Mouse (Mus musculus) ES-Bruce4 (cell line): ENCODE results near the gene Tfb2m. TPM values are rescaled to one million over a fixed set of nuclear protein-coding genes. Genes with fewer than 3 reads are reported as not detected.

ENCODE experiments used
- H3K27ac ChIP-seq: 2 replicates; pipeline ENCODE4 v1.5.1; 2012; ENCODE audit warnings: low read length, inconsistent platforms; ENCODE audit not compliant: insufficient read depth
- H3K27me3 ChIP-seq: 2 replicates; pipeline ENCODE4 v1.6.1; 2012; ENCODE audit warnings: mild to moderate bottlenecking, low read length, inconsistent platforms; ENCODE audit not compliant: control insufficient read depth, poor library complexity, insufficient read depth, severe bottlenecking
- H3K36me3 ChIP-seq: 2 replicates; pipeline ENCODE4 v1.6.1; 2012; ENCODE audit warnings: inconsistent platforms, mild to moderate bottlenecking, low read length, moderate library complexity; ENCODE audit not compliant: control insufficient read depth, poor library complexity, insufficient read depth, severe bottlenecking
- H3K4me1 ChIP-seq: one replicate; pipeline ENCODE4 v1.8.1; 2011; ENCODE audit warnings: low read length; ENCODE audit not compliant: control insufficient read depth, insufficient read depth
- H3K4me3 ChIP-seq: 2 replicates; pipeline ENCODE4 v1.5.1; 2011; ENCODE audit warnings: low read depth, mild to moderate bottlenecking, low read length
- H3K9ac ChIP-seq: 2 replicates; pipeline ENCODE4 v1.6.1; 2012; ENCODE audit warnings: low read depth, mild to moderate bottlenecking, inconsistent platforms; ENCODE audit not compliant: poor library complexity, severe bottlenecking
- H3K9me3 ChIP-seq: replicated peaks from 2 replicates; pipeline ENCODE4 v1.6.1; 2012; ENCODE audit warnings: mild to moderate bottlenecking, low read length, inconsistent platforms; ENCODE audit not compliant: control insufficient read depth, poor library complexity, insufficient read depth, severe bottlenecking
- CTCF ChIP-seq: IDR thresholded peaks from one replicate; pipeline ENCODE4 v1.8.1; 2011; ENCODE audit warnings: low read depth, low read length
- EP300 ChIP-seq: IDR thresholded peaks from 2 replicates; pipeline ENCODE4 v1.6.1; 2011; ENCODE audit warnings: low read depth, low read length; ENCODE audit not compliant: insufficient read depth
- POLR2A ChIP-seq: IDR thresholded peaks from one replicate; pipeline ENCODE4 v1.8.1; 2011; ENCODE audit warnings: low read length; ENCODE audit not compliant: insufficient read depth
- polyA plus RNA-seq: library from polyadenylated mRNA; stranded (reverse); fragments of >200 nt; gene quantifications from 2 replicates; pipeline ENCODE4 v1.2.4, GENCODE M21; 2011; ENCODE audit warnings: low read depth; ENCODE audit not compliant: missing spikeins, insufficient read depth, insufficient read length

Tfb2m gene
- polyA plus RNA-seq, 1 experiment, result 26.5 TPM

GRCm38 (mm10) chr1:179578625-179579024 lies 32.6 kb upstream of the Tfb2m start:
- Histone ChIP-seq H3K9ac (no peak overlapping the region), H3K36me3 (no peaks in the 10 kb centered on the region), H3K4me3 (no peak overlapping the region), H3K4me1 (peaks cover 2% of the 10 kb centered on the region), H3K27me3 (no peaks in the 10 kb centered on the region), H3K9me3 (no peaks in the 10 kb centered on the region), H3K27ac (no peak overlapping the region)
- TF ChIP-seq CTCF, result no peak
- TF ChIP-seq EP300, result no peak
- no peak for TF ChIP-seq POLR2A

GRCm38 (mm10) chr1:179573650-179574206 lies 27.7 kb upstream of the Tfb2m start:
- Histone ChIP-seq H3K9ac (no peak overlapping the region), H3K27ac (no peak overlapping the region), H3K36me3 (no peaks in the 10 kb centered on the region), H3K4me3 (no peak overlapping the region), H3K27me3 (no peaks in the 10 kb centered on the region), H3K4me1 (peaks cover 2% of the 10 kb centered on the region), H3K9me3 (no peaks in the 10 kb centered on the region)
- TF ChIP-seq CTCF, result no peak
- no peak for TF ChIP-seq EP300
- no peak for TF ChIP-seq POLR2A

- Histone ChIP-seq H3K9me3 (no peaks in the 10 kb centered on the region), H3K9ac (no peak overlapping the region), H3K27ac (no peak overlapping the region), H3K4me3 (no peak overlapping the region), H3K4me1 (peaks cover 7% of the 10 kb centered on the region), H3K27me3 (no peaks in the 10 kb centered on the region), H3K36me3 (no peaks in the 10 kb centered on the region)
- TF ChIP-seq POLR2A, result no peak
- TF ChIP-seq CTCF, result no peak
Measured at GRCm38 (mm10) chr1:179571686-179572085, 25.6 kb upstream of the Tfb2m start.

- Histone ChIP-seq H3K27me3 (no peaks in the 10 kb centered on the region), H3K27ac (no peak overlapping the region), H3K4me1 (peaks cover 7% of the 10 kb centered on the region), H3K9ac (no peak overlapping the region), H3K4me3 (no peak overlapping the region), H3K36me3 (no peaks in the 10 kb centered on the region), H3K9me3 (no peaks in the 10 kb centered on the region)
- TF ChIP-seq POLR2A, result no peak
- no peak for TF ChIP-seq CTCF
- no peak for TF ChIP-seq EP300
Measured at GRCm38 (mm10) chr1:179570482-179570881, 24.4 kb upstream of the Tfb2m start.

GRCm38 (mm10) chr1:179568690-179569398 lies 22.8 kb upstream of the Tfb2m start:
- no peak overlapping the region for H3K4me3 ChIP-seq
- H3K36me3 ChIP-seq, result no peaks in the 10 kb centered on the region
- H3K4me1 ChIP-seq, result peaks cover 7% of the 10 kb centered on the region
- H3K9me3 ChIP-seq, result no peaks in the 10 kb centered on the region
- H3K27ac ChIP-seq, result peak overlapping the region; percentile 62
- no peak overlapping the region for H3K9ac ChIP-seq
- no peak for TF ChIP-seq CTCF
- 0 out of 2 replicates have a peak, but pooled peaks have one; percentile 41 for TF ChIP-seq EP300
- no peaks in the 10 kb centered on the region for H3K27me3 ChIP-seq

GRCm38 (mm10) chr1:179567558-179567957 lies 21.5 kb upstream of the Tfb2m start:
- peaks cover 7% of the 10 kb centered on the region for H3K4me1 ChIP-seq
- no peak overlapping the region for H3K27ac ChIP-seq
- H3K27me3 ChIP-seq, result no peaks in the 10 kb centered on the region

More at GRCm38 (mm10) chr1:179567558-179567957, 21.5 kb upstream of the Tfb2m start:
- Histone ChIP-seq H3K36me3 (no peaks in the 10 kb centered on the region), H3K9me3 (no peaks in the 10 kb centered on the region), H3K4me3 (no peak overlapping the region), H3K9ac (no peak overlapping the region)
- TF ChIP-seq CTCF (no peak), EP300 (no peak), POLR2A (no peak)
